In the genomic region with DNA sequence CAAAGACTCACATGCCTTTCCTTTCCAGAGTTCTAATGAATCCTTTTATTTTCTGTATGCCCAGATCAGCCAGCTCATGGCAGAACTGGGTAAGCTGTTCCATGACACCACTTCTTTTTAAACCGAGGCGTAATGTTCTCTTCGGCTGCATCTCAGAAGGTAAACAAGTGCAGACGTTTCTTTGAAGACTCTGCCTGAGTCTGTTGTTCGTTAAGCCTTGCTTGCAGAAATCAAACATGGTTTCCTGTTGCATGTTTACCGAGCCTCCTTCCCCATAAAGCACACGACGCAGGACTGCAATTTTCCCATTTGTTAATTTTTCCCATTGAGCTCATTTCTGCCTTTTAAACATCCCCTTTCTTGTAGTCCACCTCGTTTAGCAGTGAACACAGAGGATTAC, we compare ENCODE assay signal across 24 mouse cellular contexts.
"Had no signal": no experiment of that assay in that cellular context is flagged by ENCODE, and none has a peak within 500 bp of the region (broad histone marks: within the 10 kb centered on the region; RNA-seq: fewer than 3 reads in every experiment).

No protein-coding gene starts in this region.

- DNase-seq: kidney, adult 9 months; layer of hippocampus, adult 9-11 months; liver, postnatal 0 days; lung, embryonic 14.5 days; lung, postnatal 36 days; midbrain, embryonic 14.5 days; right cerebral cortex, adult 18-20 months; right cerebral cortex, postnatal 14 days; right cerebral cortex, postnatal 4 days; thymus, adult 2 months; thymus, postnatal 14 days; thymus, postnatal 4 days had no signal

- H3K4me1 ChIP-seq: megakaryocyte, embryonic 14.5 days had no signal

- H3K9me3 ChIP-seq: limb, embryonic 12.5 days; limb, embryonic 15.5 days; neural tube, embryonic 12.5 days; neural tube, embryonic 15.5 days had no signal

- H3K27ac ChIP-seq: kidney, postnatal 0 days; layer of hippocampus, adult 2 months; limb, embryonic 12.5 days; limb, embryonic 15.5 days; liver, embryonic 14.5 days; neural tube, embryonic 12.5 days; neural tube, embryonic 15.5 days; stomach, postnatal 0 days had no signal

- H3K4me3 ChIP-seq: layer of hippocampus, adult 2 months; limb, embryonic 12.5 days; limb, embryonic 15.5 days; megakaryocyte, embryonic 14.5 days; neural tube, embryonic 12.5 days; neural tube, embryonic 15.5 days had no signal

- H3K4me2 ChIP-seq: limb, embryonic 12.5 days; limb, embryonic 15.5 days; liver, embryonic 11.5 days; lung, embryonic 14.5 days; midbrain, embryonic 11.5 days; neural tube, embryonic 12.5 days; neural tube, embryonic 15.5 days had no signal

- H3K36me3 ChIP-seq: limb, embryonic 12.5 days; limb, embryonic 15.5 days; neural tube, embryonic 12.5 days; neural tube, embryonic 15.5 days had no signal

- H3K27me3 ChIP-seq: limb, embryonic 12.5 days; limb, embryonic 15.5 days; megakaryocyte, embryonic 14.5 days; neural tube, embryonic 12.5 days; neural tube, embryonic 15.5 days had no signal

- H3K9ac ChIP-seq: limb, embryonic 12.5 days; limb, embryonic 15.5 days; liver, embryonic 14.5 days; liver, postnatal 0 days; lung, embryonic 14.5 days; neural tube, embryonic 12.5 days; neural tube, embryonic 15.5 days had no signal

- ATAC-seq: liver, postnatal 0 days; lung, postnatal 0 days had no signal
